Mouse (Mus musculus) ES-E14 (cell line): ENCODE results near the gene Gm42957.

ENCODE experiments used
- CHD2 ChIP-seq: IDR thresholded peaks from 2 replicates; pipeline ENCODE4 v1.6.1; 2014; ENCODE audit warnings: mild to moderate bottlenecking, low read depth, low read length, inconsistent platforms
- HCFC1 ChIP-seq: IDR thresholded peaks from 2 replicates; pipeline ENCODE4 v1.6.1; 2012; ENCODE audit warnings: low read length, inconsistent platforms, borderline replicate concordance; ENCODE audit not compliant: insufficient read depth
- MAFK ChIP-seq: IDR thresholded peaks from 2 replicates; pipeline ENCODE4 v1.6.1; 2014; ENCODE audit warnings: mild to moderate bottlenecking, low read depth, low read length, inconsistent platforms; ENCODE audit not compliant: insufficient read depth
- ZC3H11A ChIP-seq: IDR thresholded peaks from 2 replicates; pipeline ENCODE4 v1.6.1; 2012; ENCODE audit warnings: low read depth, mild to moderate bottlenecking, inconsistent platforms, low read length, borderline replicate concordance
- ZNF384 ChIP-seq: IDR thresholded peaks from 2 replicates; pipeline ENCODE4 v1.6.1; 2012; ENCODE audit warnings: low read depth, low read length, inconsistent platforms

DNA sequence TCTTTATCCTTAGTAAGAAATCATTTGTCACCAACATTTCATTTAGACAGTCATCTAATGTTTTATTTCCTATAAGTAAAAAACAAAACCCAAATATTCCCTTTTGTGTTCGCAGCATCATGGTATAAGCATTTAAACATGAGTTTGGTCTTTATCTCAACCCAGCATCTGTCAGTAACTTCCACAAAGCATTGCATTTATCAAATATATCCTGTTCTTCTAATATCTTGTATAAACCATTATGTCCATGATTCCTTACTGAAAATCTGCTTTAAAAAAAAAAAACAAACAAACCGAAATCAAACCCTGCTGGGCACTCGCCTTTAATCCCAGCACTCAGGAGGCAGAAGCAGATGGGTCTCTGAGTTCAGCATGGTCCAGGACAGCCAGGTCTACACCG is 28.7 kb upstream of the Gm42957 start:
- TF ChIP-seq CHD2, result no peak
- TF ChIP-seq HCFC1, result no peak
- TF ChIP-seq ZNF384, result no peak
- TF ChIP-seq ZC3H11A, result no peak
- TF ChIP-seq MAFK, result no peak
